Mouse (Mus musculus) erythroblast, embryonic 14.5 days (primary cell): Measurements from ENCODE around the gene Pdzrn3.

Experiments used
- GATA1 ChIP-seq: IDR thresholded peaks from 2 replicates; pipeline ENCODE4 v1.6.1; 2012; ENCODE audit warnings: low read length, inconsistent platforms, mixed read lengths
- TAL1 ChIP-seq: IDR thresholded peaks from 3 replicates; pipeline ENCODE4 v1.6.1; 2012; ENCODE audit warnings: low read length, inconsistent platforms, mixed read lengths

DNA sequence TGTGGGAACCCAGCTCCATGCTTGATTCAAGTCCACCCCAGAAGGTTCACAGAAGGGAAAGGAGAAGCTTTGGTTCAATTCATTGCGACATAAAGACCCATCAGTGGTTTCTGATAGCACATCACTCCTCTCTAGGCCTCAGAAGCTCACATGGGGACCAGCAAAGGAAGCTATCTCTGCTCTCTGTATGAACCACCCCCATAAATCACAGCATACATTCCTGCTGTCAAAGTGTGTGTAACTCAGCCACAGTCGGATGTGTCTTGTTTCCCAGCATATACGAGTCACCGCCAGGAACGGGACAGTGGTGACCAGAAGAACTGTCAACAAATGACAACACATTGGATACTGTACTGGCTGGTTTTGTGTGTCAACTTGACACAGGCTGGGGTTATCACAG, 47.3 kb downstream of the Pdzrn3 start:
- TF ChIP-seq GATA1 = no peak
- no peak for TF ChIP-seq TAL1
